Mouse (Mus musculus) spleen, adult 12 weeks (tissue): ENCODE measurements around the gene Arhgap15.

ENCODE experiments used
- DNase-seq: peaks from one replicate; pipeline ENCODE4 v3.0.0; 2022; ENCODE audit warnings: low spot score

The Arhgap15 gene

GRCm38 (mm10) chr2:44304971-44305808 is 556.6 kb downstream of the Arhgap15 start:
- DNase-seq = no peak

- no peak for DNase-seq
Observed at GRCm38 (mm10) chr2:44306137-44306536, 557.5 kb downstream of the Arhgap15 start.

- no peak for DNase-seq
Observed at GRCm38 (mm10) chr2:44309124-44309523, 560.5 kb downstream of the Arhgap15 start.

GRCm38 (mm10) chr2:44309556-44309955 is 560.9 kb downstream of the Arhgap15 start:
- no peak for DNase-seq

GRCm38 (mm10) chr2:44310095-44310748 is 561.6 kb downstream of the Arhgap15 start:
- DNase-seq = no peak

- DNase-seq = no peak
Observed at GRCm38 (mm10) chr2:44311216-44311615, 562.6 kb downstream of the Arhgap15 start.

- no peak for DNase-seq
Observed at GRCm38 (mm10) chr2:44313573-44313972, 564.9 kb downstream of the Arhgap15 start.

- no peak for DNase-seq
Observed at GRCm38 (mm10) chr2:44318436-44318835, 569.8 kb downstream of the Arhgap15 start.

- DNase-seq = no peak
Observed at GRCm38 (mm10) chr2:44319479-44319878, 570.9 kb downstream of the Arhgap15 start.

- no peak for DNase-seq
Observed at GRCm38 (mm10) chr2:44323813-44324212, 575.2 kb downstream of the Arhgap15 start.

GRCm38 (mm10) chr2:44333295-44333694 is 584.7 kb downstream of the Arhgap15 start:
- no peak for DNase-seq

GRCm38 (mm10) chr2:44334006-44334405 is 585.4 kb downstream of the Arhgap15 start:
- no peak for DNase-seq

- no peak for DNase-seq
Observed at GRCm38 (mm10) chr2:44334517-44334916, 585.9 kb downstream of the Arhgap15 start.

GRCm38 (mm10) chr2:44336720-44337354 is 588.2 kb downstream of the Arhgap15 start:
- no peak for DNase-seq

- DNase-seq = no peak
Observed at GRCm38 (mm10) chr2:44338467-44338866, 589.8 kb downstream of the Arhgap15 start.

- DNase-seq = no peak
Observed at GRCm38 (mm10) chr2:44341091-44341571, 592.5 kb downstream of the Arhgap15 start.

GRCm38 (mm10) chr2:44344861-44345260 is 596.2 kb downstream of the Arhgap15 start:
- DNase-seq = no peak

GRCm38 (mm10) chr2:44345325-44345945 is 596.8 kb downstream of the Arhgap15 start:
- DNase-seq = no peak

GRCm38 (mm10) chr2:44346184-44346583 is 597.6 kb downstream of the Arhgap15 start:
- DNase-seq = no peak

GRCm38 (mm10) chr2:44347781-44348180 is 599.2 kb downstream of the Arhgap15 start:
- no peak for DNase-seq

- no peak for DNase-seq
Observed at GRCm38 (mm10) chr2:44349101-44349500, 600.5 kb downstream of the Arhgap15 start.

GRCm38 (mm10) chr2:44352885-44353284 is 604.3 kb downstream of the Arhgap15 start:
- no peak for DNase-seq
